Mouse (Mus musculus) adrenal gland, postnatal 36 days (tissue): ENCODE measurements around the gene Gas7. TPM values are rescaled to one million over a fixed set of nuclear protein-coding genes. Genes with fewer than 3 reads are reported as not detected.
A peak's percentile ranks its signal among the peaks of the same experiment; 100 is the strongest.

ENCODE experiments used
- DNase-seq, 2 experiments: peaks; one replicate each; pipeline ENCODE4 v3.0.0; 2021; ENCODE audit warnings: mixed read lengths in 1 of 2
- total RNA-seq, 2 experiments: library from RNA; stranded (reverse); gene quantifications; 2 replicates each; pipeline ENCODE4 v1.2.3; 2021

Gas7 gene
- total RNA-seq, 2 experiments from 2014 or later, result 37.2 to 76.3 TPM

DNA sequence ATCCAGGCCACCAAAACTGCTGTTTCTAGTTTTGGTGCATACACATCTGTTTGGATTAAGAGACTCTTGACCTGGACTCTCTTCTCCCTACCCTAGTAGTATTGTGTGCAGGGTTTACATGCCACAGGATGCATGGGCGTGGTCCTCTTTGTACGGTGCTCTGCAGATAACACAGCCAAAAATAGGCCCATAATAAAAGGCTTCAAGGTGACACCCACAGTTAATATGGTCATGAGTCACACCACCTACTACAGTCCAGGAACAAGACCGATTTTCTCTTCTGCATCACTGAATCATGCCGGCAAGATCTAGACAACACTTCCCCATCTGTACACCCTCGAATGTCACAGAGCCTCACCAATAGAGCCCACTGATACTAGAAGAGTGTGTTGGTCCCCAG, 266.2 kb downstream of the Gas7 start:
- peak; percentile 1 to 2 for DNase-seq

- no peak for DNase-seq
These were observed 267.3 kb downstream of the Gas7 start for GRCm38 (mm10) chr11:67722399-67723156.

GRCm38 (mm10) chr11:67723231-67724013, 268.2 kb downstream of the Gas7 start:
- no peak for DNase-seq

DNA sequence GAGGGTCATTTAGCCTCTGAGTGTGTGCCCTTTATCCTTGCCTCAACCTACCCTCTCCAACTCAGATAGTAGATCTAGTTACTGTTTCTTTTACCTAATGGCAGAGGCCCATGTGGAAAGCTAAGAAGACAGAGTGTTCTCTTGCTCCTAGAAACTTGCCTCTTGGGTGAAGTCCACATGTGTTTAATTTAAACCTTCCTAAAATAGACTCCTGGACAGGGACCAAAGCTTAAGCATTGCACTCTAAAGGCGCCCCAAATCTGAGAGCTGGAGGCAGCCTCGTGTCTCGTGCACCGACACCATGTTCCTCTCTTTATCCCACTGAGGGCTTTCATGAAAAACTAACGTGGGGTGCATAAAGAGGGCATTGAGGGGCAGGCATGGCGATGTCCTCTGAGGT, 271.9 kb downstream of the Gas7 start:
- DNase-seq, result no peak

- DNase-seq, result no peak
These were observed 273.5 kb downstream of the Gas7 start for GRCm38 (mm10) chr11:67728726-67729125.

DNA sequence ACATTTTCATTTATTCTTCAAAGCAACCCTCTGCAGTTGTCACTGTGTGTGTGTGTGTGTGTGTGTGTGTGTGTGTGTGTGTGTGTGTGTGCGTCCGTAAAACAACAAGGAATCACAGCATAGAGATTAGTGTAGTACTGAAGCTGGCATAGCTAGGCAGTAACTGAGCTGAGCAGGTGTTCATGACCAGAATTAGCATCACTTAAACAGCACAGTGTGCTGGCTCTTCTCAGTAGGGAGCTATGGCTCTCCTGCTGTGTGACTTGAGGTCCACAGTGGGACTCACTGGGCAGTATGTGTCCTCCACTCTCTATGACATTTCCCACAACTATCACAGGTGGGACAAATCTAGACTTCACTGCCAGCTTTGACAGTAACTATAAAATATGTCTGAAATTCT, 275.8 kb downstream of the Gas7 start:
- DNase-seq, result no peak

GRCm38 (mm10) chr11:67733726-67734125, 278.5 kb downstream of the Gas7 start:
- peak in 1 of 2 experiments; percentile 3 for DNase-seq

GRCm38 (mm10) chr11:67734597-67734996, 279.4 kb downstream of the Gas7 start:
- no peak for DNase-seq

DNA sequence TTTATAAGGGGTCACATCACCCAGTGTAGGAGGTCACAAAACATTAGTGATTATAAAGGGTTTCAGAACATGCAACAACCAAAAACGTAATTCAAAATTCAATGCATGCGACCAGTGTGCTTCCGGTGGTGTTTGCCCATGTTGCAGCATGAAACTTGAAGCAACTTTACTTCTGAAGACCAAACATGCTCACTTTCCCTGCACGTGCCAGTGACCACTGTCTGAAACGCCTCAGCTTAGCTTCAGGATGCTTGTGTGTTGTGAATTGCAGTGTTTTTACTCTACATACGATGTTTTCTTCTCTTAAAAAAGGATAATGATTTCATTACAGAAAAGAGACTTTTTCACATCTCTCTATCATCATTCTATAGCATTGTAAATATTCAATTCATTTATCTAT, 283.1 kb downstream of the Gas7 start:
- no peak for DNase-seq

Other genes starting within 250 kb of the Gas7 start
- gene Myh4, start 217.4 kb upstream of the Gas7 start, total RNA-seq, result not detected
- not detected for gene Myh8, start 178.3 kb upstream of the Gas7 start, total RNA-seq
- not detected for gene Myh13, start 133.8 kb upstream of the Gas7 start, total RNA-seq
- under 1 TPM in 1 of 2 experiments, not detected in 1; 0.40 TPM for gene Rcvrn, start 239.9 kb downstream of the Gas7 start, total RNA-seq